Mouse (Mus musculus) spleen, adult 2 months (tissue): ENCODE results near the gene Pisd. TPM values are rescaled to one million over a fixed set of nuclear protein-coding genes. Genes with fewer than 3 reads are reported as not detected.
"Not testable (repeated sequence)": the region's sequence is repeated elsewhere in the genome, so short reads cannot be mapped to it uniquely, and the experiment has no call there.

Experiments used
- DNase-seq, 2 experiments: peaks; one replicate each; pipeline versions ENCODE4 v3.0.0 to v3.0.0-alpha.2; 2012 to 2021; ENCODE audit warnings: low spot score in 2 of 2, low read depth in 1 of 2
- H3K27ac ChIP-seq: fragments of 200-500 bp; 2 replicates; pipeline ENCODE4 v1.5.1; 2012; ENCODE audit warnings: low read length, inconsistent platforms; ENCODE audit not compliant: insufficient read depth
- H3K27me3 ChIP-seq: fragments of 200-500 bp; 2 replicates; pipeline ENCODE4 v1.6.1; 2012; ENCODE audit warnings: mild to moderate bottlenecking, moderate library complexity, low read length, inconsistent platforms; ENCODE audit not compliant: control insufficient read depth, insufficient read depth
- H3K36me3 ChIP-seq: fragments of 200-500 bp; 2 replicates; pipeline ENCODE4 v1.6.1; 2012; ENCODE audit warnings: mild to moderate bottlenecking, low read length, inconsistent platforms; ENCODE audit not compliant: control insufficient read depth, insufficient read depth
- H3K4me1 ChIP-seq: fragments of 200-500 bp; 2 replicates; pipeline ENCODE4 v1.6.1; 2011; ENCODE audit warnings: inconsistent platforms; ENCODE audit not compliant: control insufficient read depth, insufficient read depth, insufficient read length
- H3K4me3 ChIP-seq: fragments of 200-500 bp; 2 replicates; pipeline ENCODE4 v1.5.1; 2011; ENCODE audit warnings: mild to moderate bottlenecking, inconsistent platforms; ENCODE audit not compliant: insufficient read depth, insufficient read length; ENCODE audit errors: extremely low read depth
- CTCF ChIP-seq: fragments of 200-500 bp; IDR thresholded peaks from 2 replicates; pipeline ENCODE4 v1.5.1; 2011; ENCODE audit warnings: mild to moderate bottlenecking, inconsistent platforms; ENCODE audit not compliant: insufficient read depth, insufficient read length, insufficient replicate concordance; ENCODE audit errors: extremely low read depth
- POLR2A ChIP-seq: fragments of 200-500 bp; IDR thresholded peaks from 2 replicates; pipeline ENCODE4 v1.6.1; 2011; ENCODE audit warnings: low read depth, low read length, inconsistent platforms
- WGBS: fragments of 180-500 bp; shearing (Covaris S2); methylation state at CpG from one replicate; pipeline ENCODE4 v1.1.7; 2018; 5-methylcytosine and 5-hydroxymethylcytosine counted together
- polyA plus RNA-seq: library from polyadenylated mRNA; depleted of rRNA; stranded (reverse); fragments of >200 nt; gene quantifications from 2 replicates; pipeline ENCODE4 v1.2.3, GENCODE M21; 2012

The Pisd gene
- polyA plus RNA-seq, 1 experiment: 32.3 TPM

DNA sequence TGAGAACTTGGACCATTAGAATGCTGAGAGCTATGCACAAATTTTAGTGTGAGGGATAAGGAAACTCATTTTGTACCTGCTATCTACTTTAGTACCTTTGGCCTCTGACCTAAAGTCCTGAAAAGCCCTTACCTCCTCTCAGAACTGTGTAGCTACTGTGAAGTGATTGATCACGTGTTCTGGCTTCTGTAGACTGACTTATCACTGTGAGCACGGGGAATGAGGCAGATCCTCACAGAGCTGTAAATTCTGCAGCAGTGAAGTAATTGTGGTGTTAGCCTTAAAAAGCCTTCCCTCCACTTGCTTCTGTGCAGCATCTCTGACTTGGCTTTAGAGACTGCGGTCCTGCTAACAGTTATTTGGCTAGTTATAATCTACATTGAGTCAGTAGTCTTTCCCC is 24.7 kb downstream of the Pisd start:
- DNase-seq: no peak
- no peaks in the 10 kb centered on the region; the same call in 1 of the 2 replicates for H3K4me1 ChIP-seq
- H3K4me3 ChIP-seq: no peak overlapping the region
- peaks cover 9% of the 10 kb centered on the region for H3K36me3 ChIP-seq
- no peak overlapping the region for H3K27ac ChIP-seq
- no peaks in the 10 kb centered on the region for H3K27me3 ChIP-seq
- TF ChIP-seq POLR2A (no peak), CTCF (no peak)
- 96% methylated on average over 3 of the region's 3 CpGs for WGBS

DNA sequence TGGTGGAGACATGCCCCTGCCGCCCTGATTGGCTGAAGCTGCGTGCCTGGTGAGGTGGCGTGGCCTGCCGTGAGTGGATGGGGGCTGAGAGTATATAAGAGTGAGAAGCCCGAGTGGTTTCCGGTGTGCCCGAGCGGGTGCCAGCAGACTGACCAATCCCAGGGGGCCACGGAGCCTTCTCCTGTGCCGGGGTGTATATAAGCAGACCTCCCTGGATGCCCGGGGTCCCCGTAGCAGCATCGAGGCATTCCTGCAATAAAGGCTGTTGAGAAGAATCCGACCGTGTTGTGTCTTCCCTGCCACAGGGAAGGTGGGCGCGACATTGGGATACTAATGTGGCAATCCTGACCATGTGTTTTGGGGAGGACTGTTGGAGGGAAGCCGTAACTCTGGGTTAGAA is 25.1 kb downstream of the Pisd start:
- not testable (repeated sequence) for H3K4me1 ChIP-seq, DNase-seq, H3K27me3 ChIP-seq, H3K27ac ChIP-seq, H3K36me3 ChIP-seq, H3K4me3 ChIP-seq
- WGBS: 96% methylated on average over 18 of the region's 18 CpGs

DNA sequence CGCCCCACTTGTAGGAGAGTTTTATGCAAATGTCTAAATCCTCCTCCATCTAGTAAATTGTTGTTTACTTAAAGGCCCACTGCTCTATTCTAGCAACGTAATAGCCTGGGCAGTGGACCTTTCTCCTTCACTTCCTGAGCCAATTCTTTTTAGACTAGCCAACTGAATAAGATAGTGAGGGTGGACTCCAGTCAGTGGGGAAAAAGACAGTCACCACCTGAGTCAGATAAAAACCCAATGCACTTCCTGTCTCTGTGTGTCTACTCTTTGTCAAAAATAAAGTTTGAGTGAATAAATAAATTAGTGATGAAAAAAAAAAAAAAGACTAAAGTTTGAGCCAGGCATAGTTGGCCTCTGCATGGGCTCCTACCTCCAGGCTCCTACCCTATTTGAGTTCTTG is 25.8 kb downstream of the Pisd start:
- DNase-seq: no peak
- Histone ChIP-seq H3K4me1 (no peaks in the 10 kb centered on the region; the same call in 1 of the 2 replicates), H3K27ac (no peak overlapping the region), H3K27me3 (no peaks in the 10 kb centered on the region), H3K4me3 (no peak overlapping the region), H3K36me3 (peaks cover 9% of the 10 kb centered on the region)
- 68% methylated on average over 2 of the region's 2 CpGs for WGBS
- no peak for TF ChIP-seq CTCF
- TF ChIP-seq POLR2A: no peak

DNA sequence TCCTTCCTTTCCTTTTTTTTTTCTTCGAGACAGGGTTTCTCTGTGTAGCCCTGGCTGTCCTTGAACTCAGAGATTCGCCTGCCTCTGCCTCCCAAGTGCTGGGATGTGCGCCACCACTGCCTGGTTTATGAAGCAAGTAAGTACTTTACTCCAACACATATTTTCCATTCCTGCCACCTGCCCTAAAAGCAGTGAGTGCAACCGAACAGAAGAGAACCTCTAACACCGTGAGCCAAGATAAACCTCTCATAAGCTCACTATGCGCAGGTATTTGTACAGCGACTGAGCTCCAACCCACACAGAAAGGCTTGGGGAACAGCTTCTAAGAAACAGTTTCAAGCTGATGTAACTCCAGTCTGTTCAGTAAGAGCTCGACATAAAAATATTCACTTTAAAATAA is 29.3 kb downstream of the Pisd start:
- no peak overlapping the region for H3K4me3 ChIP-seq
- no peaks in the 10 kb centered on the region for H3K27me3 ChIP-seq
- no peak overlapping the region for H3K27ac ChIP-seq
- H3K36me3 ChIP-seq: no peaks in the 10 kb centered on the region
- H3K4me1 ChIP-seq: peaks cover 4% of the 10 kb centered on the region
- 87% methylated on average over 8 of the region's 8 CpGs for WGBS
- TF ChIP-seq CTCF: no peak
- no peak for TF ChIP-seq POLR2A
- DNase-seq: no peak

DNA sequence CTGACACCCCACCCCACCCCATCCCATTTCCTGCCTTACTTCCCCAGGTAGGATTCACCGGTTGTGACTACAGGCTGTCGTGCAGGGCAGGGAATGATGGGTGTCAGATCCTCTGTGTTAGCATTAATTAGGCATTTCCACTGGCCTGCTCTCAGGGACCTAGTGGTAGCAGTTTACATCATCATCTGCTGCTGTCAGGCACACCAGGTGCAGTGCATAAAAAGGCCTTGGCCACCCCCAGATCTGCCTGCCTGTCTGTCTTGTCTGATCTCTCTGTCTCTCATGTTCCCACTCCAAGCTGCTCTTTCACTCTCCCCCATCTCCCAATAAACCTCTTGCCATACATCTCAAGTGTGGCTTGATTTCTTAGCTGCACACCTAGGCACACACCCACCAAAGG is 33.7 kb downstream of the Pisd start:
- Histone ChIP-seq H3K36me3 (no peaks in the 10 kb centered on the region), H3K27me3 (no peaks in the 10 kb centered on the region), H3K4me3 (no peak overlapping the region), H3K27ac (no peak overlapping the region), H3K4me1 (peaks cover 10% of the 10 kb centered on the region; the same call in 1 of the 2 replicates)
- 71% methylated on average over 2 of the region's 2 CpGs for WGBS
- TF ChIP-seq POLR2A (no peak), CTCF (no peak)
- DNase-seq: no peak

DNA sequence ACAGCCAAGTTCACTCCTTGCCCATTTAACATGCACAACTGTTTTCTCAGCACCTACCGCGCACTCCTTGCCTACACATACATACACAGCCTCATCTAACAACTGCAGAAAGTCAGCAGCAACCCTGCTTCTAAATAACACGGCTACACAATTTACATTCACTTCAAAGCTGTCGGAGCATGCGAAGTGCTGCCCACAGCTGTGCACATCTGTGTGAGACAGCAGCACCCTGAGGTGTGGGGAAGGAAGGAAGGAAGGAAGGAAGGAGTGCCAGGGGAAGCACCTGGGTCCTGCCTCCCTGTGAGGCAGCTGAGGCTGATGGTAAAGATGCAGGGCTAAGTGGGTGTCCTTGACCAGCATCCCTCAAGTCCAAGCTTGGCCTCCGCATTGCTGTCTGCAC is 36.5 kb downstream of the Pisd start:
- no peaks in the 10 kb centered on the region for H3K36me3 ChIP-seq
- no peak overlapping the region for H3K27ac ChIP-seq
- H3K4me1 ChIP-seq: peaks cover 16% of the 10 kb centered on the region; the same call in 1 of the 2 replicates
- 51% methylated on average over 6 of the region's 6 CpGs for WGBS
- H3K4me3 ChIP-seq: no peak overlapping the region
- no peak for DNase-seq
- no peak for TF ChIP-seq POLR2A
- no peak for TF ChIP-seq CTCF
- H3K27me3 ChIP-seq: no peaks in the 10 kb centered on the region

DNA sequence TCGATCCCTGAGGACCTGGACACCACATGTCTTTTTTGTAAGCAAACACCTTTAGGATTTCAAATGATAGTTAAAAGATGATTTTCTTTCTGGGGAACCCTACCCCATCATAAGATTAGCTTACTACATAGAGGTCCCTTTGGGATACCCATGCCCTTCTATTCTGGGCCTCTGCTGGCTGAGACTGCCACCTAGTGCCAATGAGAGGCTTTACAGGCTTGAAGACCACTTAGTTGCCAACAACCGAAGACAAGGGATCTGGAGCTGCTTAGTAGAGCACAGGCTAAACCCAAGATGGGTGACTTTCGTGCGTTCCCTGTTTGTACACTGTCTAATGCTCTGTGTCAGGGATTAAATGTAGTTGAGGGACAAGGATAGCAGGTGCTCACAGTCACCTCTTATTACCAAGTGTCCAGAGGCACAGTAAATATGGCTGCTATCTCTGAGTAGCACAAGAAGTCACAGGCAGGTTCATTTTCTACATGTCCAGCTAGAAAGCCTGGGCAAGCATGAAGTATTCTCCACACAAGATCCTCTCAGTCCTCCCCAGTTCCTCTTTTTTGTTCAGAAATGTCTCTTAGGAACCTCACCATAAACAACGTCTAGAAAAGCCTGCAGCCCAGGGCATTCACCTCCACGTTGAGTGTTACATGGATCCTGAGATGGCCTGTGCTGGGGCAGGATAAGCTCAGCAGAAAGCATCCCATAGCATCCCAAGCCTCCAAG is 37.6 kb downstream of the Pisd start:
- no peaks in the 10 kb centered on the region for H3K27me3 ChIP-seq
- no peak overlapping the region for H3K27ac ChIP-seq
- 43% methylated on average over 6 of the region's 6 CpGs for WGBS
- H3K36me3 ChIP-seq: no peaks in the 10 kb centered on the region
- H3K4me1 ChIP-seq: peaks cover 16% of the 10 kb centered on the region; the same call in 1 of the 2 replicates
- H3K4me3 ChIP-seq: no peak overlapping the region
- peak in 1 of 2 experiments; percentile 37 for DNase-seq
- TF ChIP-seq CTCF: peak; percentile 60; the same call in 1 of the 2 replicates
- TF ChIP-seq POLR2A: no peak
